Mouse (Mus musculus): ENCODE measurements around the gene Lrp5. TPM values are rescaled to one million over a fixed set of nuclear protein-coding genes. Genes with fewer than 3 reads are reported as not detected.

Lrp5 gene
- polyA plus RNA-seq, 1 experiment from 2014 or later: 5.2 TPM

DNA sequence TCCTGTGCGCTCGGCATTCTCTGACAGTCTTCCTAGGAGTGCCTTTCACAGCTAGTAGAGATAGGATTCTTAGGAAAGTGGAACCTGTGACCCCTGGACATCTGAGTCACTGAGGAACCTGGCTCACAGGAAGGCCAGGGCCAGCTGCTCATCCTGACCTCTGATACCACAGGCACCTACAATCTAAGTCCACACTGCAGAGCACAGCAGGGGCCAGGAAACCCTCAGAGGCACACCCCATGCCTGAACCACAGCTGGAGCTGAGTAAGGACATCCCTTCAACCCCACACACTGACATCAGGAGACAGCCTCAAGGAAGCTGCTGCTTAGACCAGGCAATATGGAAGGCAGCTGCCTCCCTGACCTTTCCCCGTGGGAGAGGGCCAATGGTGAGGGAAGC, 40.6 kb downstream of the Lrp5 start:
- no peaks in the 10 kb centered on the region for H3K9me3 ChIP-seq
- WGBS: 69% methylated on average over 3 of the region's 3 CpGs
- peaks cover 55% of the 10 kb centered on the region for H3K36me3 ChIP-seq
- H3K4me3 ChIP-seq: no peak overlapping the region
- H3K27me3 ChIP-seq (ENCODE audit: insufficient read depth, poor library complexity, severe bottlenecking): no peaks in the 10 kb centered on the region
- DNase-seq (ENCODE audit: low spot score): no peak
- peaks cover 59% of the 10 kb centered on the region for H3K4me1 ChIP-seq
- H3K27ac ChIP-seq: no peak overlapping the region; the same call in 1 of the 2 replicates

DNA sequence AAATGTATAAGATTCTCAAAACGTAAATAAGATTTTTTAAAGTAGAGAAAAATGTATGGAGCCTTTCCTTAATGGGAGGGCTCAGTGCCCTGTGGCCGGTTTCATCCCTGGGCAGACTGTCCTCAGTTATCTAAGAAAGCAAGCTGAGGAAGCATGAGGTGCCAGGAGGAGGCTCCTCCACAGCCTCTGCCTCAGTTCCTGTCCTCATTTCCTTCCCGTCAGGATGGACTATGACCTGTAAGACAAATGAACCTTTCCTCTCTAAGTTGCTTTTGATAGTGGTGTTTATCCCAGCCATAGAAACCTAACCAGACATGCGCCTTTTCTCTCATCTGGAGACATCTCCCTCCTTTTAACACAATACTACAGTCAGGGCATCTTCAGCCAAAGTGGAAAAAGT, 41.0 kb downstream of the Lrp5 start:
- no peaks in the 10 kb centered on the region for H3K27me3 ChIP-seq (ENCODE audit: insufficient read depth, poor library complexity, severe bottlenecking)
- H3K4me3 ChIP-seq: no peak overlapping the region
- H3K27ac ChIP-seq: no peak overlapping the region
- 73% methylated on average over 4 of the region's 4 CpGs for WGBS
- H3K9me3 ChIP-seq: no peaks in the 10 kb centered on the region
- H3K4me1 ChIP-seq: peaks cover 63% of the 10 kb centered on the region
- no peak for DNase-seq (ENCODE audit: low spot score)
- peaks cover 50% of the 10 kb centered on the region for H3K36me3 ChIP-seq

DNA sequence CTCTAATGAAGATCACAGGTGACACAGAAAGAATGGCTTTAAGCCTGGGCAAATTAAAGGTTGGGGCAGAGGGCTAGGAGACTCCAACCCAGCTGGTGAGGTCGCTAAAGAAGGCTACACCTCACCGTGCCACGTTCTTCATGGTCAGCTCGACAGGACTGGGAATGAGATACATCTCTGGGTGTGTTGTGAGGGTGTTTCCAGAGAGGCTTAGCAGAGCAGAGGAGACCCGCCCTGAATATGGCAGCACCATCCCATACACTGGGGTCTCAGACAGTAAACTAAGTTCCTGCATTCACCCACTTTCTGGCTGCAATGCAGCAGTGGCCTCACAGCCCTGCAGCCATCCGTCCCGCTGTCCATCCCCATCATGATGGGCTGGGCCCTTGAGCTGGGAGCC, 46.8 kb downstream of the Lrp5 start:
- peaks cover 20% of the 10 kb centered on the region for H3K36me3 ChIP-seq
- H3K27me3 ChIP-seq (ENCODE audit: insufficient read depth, poor library complexity, severe bottlenecking): no peaks in the 10 kb centered on the region
- no peaks in the 10 kb centered on the region for H3K9me3 ChIP-seq
- no peak for DNase-seq (ENCODE audit: low spot score)
- H3K27ac ChIP-seq: peak overlapping the region; percentile 26
- H3K4me3 ChIP-seq: no peak overlapping the region
- WGBS: 87% methylated on average over 7 of the region's 7 CpGs
- H3K4me1 ChIP-seq: peaks cover 82% of the 10 kb centered on the region

DNA sequence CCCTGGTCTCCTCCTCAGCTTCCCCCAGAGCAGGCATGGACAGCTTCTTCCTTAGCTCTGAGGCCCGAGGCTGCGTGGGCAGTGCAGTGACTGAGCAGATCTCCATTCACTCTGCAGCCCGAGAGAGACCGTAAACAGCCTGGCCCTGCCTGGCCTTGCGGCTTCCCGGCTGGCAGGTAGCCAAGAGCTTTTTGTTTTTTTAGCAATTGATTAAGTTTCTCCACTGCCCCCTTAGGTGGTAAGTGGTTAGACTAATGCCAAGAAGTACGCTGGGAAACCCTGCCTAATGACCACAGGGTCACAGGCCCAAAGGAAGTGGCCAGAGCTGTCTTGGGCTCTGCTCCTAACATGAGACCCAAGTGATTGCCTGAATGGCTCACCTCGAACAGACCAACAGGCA, 47.7 kb downstream of the Lrp5 start:
- WGBS: 50% methylated on average over 8 of the region's 8 CpGs
- Histone ChIP-seq H3K27ac (peak overlapping the region; percentile 23; the same call in 1 of the 2 replicates), H3K9me3 (no peaks in the 10 kb centered on the region), H3K27me3 (ENCODE audit: insufficient read depth, poor library complexity, severe bottlenecking) (no peaks in the 10 kb centered on the region), H3K36me3 (peaks cover 12% of the 10 kb centered on the region), H3K4me3 (no peak overlapping the region), H3K4me1 (peaks cover 76% of the 10 kb centered on the region)
- DNase-seq (ENCODE audit: low spot score): no peak

DNA sequence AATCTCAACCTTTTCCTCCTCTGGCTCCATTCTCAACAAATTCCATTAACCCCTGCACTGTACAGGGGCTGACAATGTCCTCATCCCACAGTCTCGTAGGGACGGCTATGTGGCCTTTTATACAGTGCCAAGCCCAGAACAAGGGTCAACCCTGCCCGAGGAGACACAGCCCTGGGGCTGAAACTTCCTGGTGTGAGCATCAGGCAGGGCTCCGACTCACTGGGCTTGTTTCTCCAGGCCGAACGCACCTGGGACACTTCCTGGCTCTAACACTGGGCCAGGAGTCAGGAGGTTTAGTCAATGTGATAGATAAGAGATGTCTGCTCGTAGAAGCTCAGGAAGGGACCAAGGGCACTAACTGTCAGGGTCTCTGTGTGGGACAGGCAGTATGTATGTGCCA, 54.3 kb downstream of the Lrp5 start:
- H3K9me3 ChIP-seq: no peaks in the 10 kb centered on the region
- 72% methylated on average over 7 of the region's 7 CpGs for WGBS
- no peak overlapping the region for H3K27ac ChIP-seq
- peaks cover 37% of the 10 kb centered on the region for H3K4me1 ChIP-seq
- no peak overlapping the region for H3K4me3 ChIP-seq
- peaks cover 53% of the 10 kb centered on the region for H3K36me3 ChIP-seq
- DNase-seq (ENCODE audit: low spot score): no peak
- no peaks in the 10 kb centered on the region for H3K27me3 ChIP-seq (ENCODE audit: insufficient read depth, poor library complexity, severe bottlenecking)

DNA sequence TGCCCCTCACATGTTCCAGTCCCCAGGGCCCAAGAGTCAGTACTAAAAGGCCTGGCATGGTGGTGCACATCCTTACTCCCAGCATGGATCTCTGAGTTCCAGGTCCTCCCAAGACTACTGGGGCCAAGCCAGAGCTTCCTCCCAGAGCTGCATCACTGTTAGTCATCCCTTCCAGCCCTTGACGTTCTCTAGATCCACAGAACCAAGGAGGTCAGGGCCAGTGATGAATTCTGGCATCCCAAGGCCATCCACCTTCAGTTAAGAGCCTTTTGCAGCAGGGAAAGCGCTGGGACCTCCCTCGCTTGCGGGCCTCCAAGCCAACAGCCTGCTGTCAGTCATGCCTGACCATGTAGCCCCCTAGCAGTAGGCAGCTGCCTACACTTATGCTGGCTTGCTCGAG, 54.9 kb downstream of the Lrp5 start:
- Histone ChIP-seq H3K4me1 (peaks cover 31% of the 10 kb centered on the region; the same call in 1 of the 2 replicates), H3K27ac (no peak overlapping the region), H3K36me3 (peaks cover 58% of the 10 kb centered on the region), H3K27me3 (ENCODE audit: insufficient read depth, poor library complexity, severe bottlenecking) (no peaks in the 10 kb centered on the region), H3K9me3 (no peaks in the 10 kb centered on the region), H3K4me3 (no peak overlapping the region)
- no peak for DNase-seq (ENCODE audit: low spot score)
- 80% methylated on average over 5 of the region's 5 CpGs for WGBS

DNA sequence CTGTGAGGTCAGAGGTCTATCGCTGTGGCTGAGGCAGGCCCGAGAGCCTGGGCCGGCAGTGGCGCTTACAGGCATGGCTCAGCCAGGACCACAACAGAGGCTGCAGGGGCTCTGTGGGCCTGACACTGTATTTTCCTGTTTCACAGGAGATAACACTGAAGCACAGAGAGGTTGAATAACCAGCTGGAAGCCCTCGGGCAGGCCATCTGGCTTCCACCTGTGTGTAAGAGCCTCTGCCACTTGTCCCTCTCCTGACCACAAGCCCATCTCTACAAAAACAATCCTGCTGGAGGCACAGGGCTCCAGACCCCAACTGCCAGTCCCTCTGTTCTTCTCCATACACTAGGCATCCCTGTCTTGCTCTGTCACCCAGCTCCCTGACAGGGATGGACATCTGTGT, 55.9 kb downstream of the Lrp5 start:
- Histone ChIP-seq H3K4me1 (peaks cover 25% of the 10 kb centered on the region; the same call in 1 of the 2 replicates), H3K4me3 (no peak overlapping the region), H3K9me3 (no peaks in the 10 kb centered on the region), H3K36me3 (peaks cover 64% of the 10 kb centered on the region), H3K27me3 (ENCODE audit: insufficient read depth, poor library complexity, severe bottlenecking) (no peaks in the 10 kb centered on the region), H3K27ac (no peak overlapping the region)
- no peak for DNase-seq (ENCODE audit: low spot score)
- 74% methylated on average over 5 of the region's 5 CpGs for WGBS

DNA sequence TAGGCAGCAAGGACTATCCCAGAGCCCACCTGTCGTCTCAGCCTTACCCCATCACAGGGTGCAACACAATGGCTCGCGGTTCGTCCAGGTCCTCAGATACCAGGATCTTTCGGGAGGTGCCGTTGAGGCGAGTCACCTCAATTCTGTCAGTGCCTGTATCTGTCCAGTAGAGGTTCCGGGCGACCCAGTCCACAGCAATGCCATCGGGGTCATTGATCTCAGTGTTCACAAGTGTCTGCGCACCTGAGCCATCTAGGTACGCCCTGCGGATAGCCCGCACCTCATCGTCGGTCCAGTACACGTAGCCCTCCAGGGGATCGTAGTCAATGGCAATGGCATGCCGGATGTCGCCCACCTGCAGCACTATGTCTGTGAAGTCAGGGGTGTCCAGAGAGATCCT, 56.3 kb downstream of the Lrp5 start:
- Histone ChIP-seq H3K4me3 (no peak overlapping the region), H3K4me1 (peaks cover 20% of the 10 kb centered on the region; the same call in 1 of the 2 replicates), H3K27ac (no peak overlapping the region), H3K9me3 (no peaks in the 10 kb centered on the region), H3K36me3 (peaks cover 64% of the 10 kb centered on the region), H3K27me3 (ENCODE audit: insufficient read depth, poor library complexity, severe bottlenecking) (no peaks in the 10 kb centered on the region)
- 94% methylated on average over 20 of the region's 20 CpGs for WGBS
- no peak for DNase-seq (ENCODE audit: low spot score)

DNA sequence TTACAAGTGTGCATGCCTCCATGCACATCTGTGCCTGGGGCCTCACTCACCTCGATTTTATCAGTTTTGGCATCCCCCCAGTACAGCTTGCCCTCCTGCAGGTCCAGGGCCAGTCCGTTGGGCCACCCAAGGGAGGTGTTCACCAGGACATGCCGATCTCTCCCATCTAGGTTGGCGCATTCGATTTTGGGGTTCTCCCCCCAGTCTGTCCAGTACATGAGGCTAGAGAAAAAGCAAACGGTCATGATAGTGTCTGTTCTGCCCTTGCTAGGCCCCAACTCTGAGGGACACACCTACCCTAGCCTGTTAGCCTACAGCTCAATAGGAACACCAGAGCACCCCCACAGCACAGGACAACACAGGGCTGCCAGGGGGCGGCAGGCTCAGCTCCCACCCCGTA, 58.1 kb downstream of the Lrp5 start:
- Histone ChIP-seq H3K9me3 (no peaks in the 10 kb centered on the region), H3K4me3 (no peak overlapping the region), H3K27me3 (ENCODE audit: insufficient read depth, poor library complexity, severe bottlenecking) (no peaks in the 10 kb centered on the region), H3K4me1 (peaks cover 16% of the 10 kb centered on the region; the same call in 1 of the 2 replicates), H3K27ac (no peak overlapping the region), H3K36me3 (peaks cover 69% of the 10 kb centered on the region)
- whole genome bisulfite sequencing: 87% methylated on average over 8 of the region's 8 CpGs
- no peak for DNase-seq (ENCODE audit: low spot score)

DNA sequence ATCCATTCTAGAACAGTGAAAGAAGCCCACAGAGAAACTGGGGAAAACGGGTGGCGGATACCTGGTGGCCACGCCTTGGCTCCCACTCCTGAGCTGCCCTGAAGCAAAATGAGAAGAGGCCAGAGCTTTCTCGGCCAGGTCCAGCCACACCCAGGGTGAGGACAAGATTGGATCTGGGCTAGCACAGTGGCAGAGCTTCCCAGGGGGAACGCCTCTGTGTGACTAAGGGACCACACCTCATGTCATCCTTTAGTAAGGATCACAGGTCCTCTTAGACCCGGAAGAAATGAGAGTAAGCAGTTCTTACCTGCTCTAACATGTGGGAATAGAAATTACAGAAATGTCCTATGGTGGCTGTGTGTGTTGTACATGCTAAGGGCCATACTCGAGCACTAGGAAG, 61.3 kb downstream of the Lrp5 start:
- DNase-seq (ENCODE audit: low spot score): no peak
- H3K9me3 ChIP-seq: peaks cover under 1% of the 10 kb centered on the region; the same call in 1 of the 2 replicates
- H3K4me1 ChIP-seq: no peaks in the 10 kb centered on the region
- 84% methylated on average over 7 of the region's 7 CpGs for WGBS
- no peak overlapping the region for H3K4me3 ChIP-seq
- H3K27me3 ChIP-seq (ENCODE audit: insufficient read depth, poor library complexity, severe bottlenecking): no peaks in the 10 kb centered on the region
- H3K27ac ChIP-seq: no peak overlapping the region
- H3K36me3 ChIP-seq: peaks cover 83% of the 10 kb centered on the region

DNA sequence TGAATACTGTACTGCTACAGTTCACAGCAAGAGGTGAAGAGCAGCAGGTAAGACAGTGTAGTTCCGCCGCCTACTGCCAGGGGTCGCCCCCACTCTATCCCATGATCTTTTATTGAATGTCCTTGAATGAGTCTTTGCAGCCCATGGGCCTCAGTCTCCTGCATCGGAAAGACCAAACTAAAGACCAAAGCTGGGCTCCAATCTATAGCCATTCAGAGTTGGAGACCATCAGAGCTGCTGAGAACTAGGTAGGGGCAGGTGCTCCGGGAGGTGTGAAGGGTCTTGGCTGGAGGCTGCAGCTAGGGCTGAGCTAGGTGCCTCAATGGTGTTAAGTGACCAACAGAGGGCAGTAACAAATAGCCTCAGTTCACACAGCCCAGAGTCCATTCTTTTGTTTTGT, 62.5 kb downstream of the Lrp5 start:
- Histone ChIP-seq H3K27me3 (ENCODE audit: insufficient read depth, poor library complexity, severe bottlenecking) (no peaks in the 10 kb centered on the region), H3K4me1 (no peaks in the 10 kb centered on the region), H3K9me3 (peaks cover 6% of the 10 kb centered on the region; the same call in 1 of the 2 replicates), H3K4me3 (no peak overlapping the region), H3K27ac (no peak overlapping the region), H3K36me3 (peaks cover 83% of the 10 kb centered on the region)
- 65% methylated on average over 5 of the region's 5 CpGs for WGBS
- DNase-seq (ENCODE audit: low spot score): no peak

DNA sequence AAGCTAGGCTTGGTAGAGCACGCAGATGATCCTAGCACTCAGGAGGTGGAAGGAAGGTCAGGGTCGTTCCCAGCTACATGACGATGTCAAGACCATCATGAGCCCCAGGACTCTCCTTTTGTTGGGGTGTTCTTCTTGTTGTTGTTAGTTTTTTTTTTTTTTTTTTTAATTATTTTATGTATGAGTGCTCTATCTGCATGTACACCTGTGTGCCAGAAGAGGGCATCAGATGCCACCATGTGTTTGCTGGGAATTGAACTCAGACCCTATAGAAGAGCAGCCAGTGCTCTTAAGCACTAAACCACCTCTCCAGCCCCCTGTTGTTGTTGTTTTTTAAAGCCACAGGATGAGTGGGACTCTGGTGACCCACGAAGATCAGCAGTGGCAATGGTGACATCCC, 63.1 kb downstream of the Lrp5 start:
- no peak for DNase-seq (ENCODE audit: low spot score)
- 92% methylated on average over 4 of the region's 4 CpGs for WGBS
- Histone ChIP-seq H3K9me3 (peaks cover 6% of the 10 kb centered on the region; the same call in 1 of the 2 replicates), H3K4me1 (no peaks in the 10 kb centered on the region), H3K4me3 (no peak overlapping the region), H3K36me3 (peaks cover 83% of the 10 kb centered on the region), H3K27me3 (ENCODE audit: insufficient read depth, poor library complexity, severe bottlenecking) (no peaks in the 10 kb centered on the region), H3K27ac (no peak overlapping the region)

DNA sequence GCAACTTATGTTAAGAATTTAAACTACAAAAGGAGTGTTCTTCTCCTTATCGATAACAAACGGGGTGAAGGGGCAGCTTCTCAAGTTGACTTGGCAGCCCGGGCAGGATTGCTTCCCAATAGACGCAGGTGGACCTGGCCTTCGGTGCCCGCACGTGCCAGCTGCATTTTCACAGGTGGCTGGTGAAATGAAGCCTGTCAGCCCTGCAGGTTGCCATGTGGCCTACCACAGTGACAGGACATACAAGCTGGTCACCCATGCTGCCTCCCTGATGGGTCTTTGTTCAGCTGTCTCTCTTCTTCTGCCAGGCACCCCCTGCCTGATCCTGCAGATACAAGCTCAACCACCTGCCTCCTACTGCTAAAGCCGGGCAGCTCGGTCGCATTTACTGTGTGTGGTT, 65.5 kb downstream of the Lrp5 start:
- no peaks in the 10 kb centered on the region for H3K27me3 ChIP-seq (ENCODE audit: insufficient read depth, poor library complexity, severe bottlenecking)
- H3K27ac ChIP-seq: no peak overlapping the region
- WGBS: 89% methylated on average over 10 of the region's 10 CpGs
- peaks cover 6% of the 10 kb centered on the region; the same call in 1 of the 2 replicates for H3K9me3 ChIP-seq
- DNase-seq (ENCODE audit: low spot score): no peak
- peaks cover 74% of the 10 kb centered on the region for H3K36me3 ChIP-seq
- no peak overlapping the region for H3K4me3 ChIP-seq
- H3K4me1 ChIP-seq: no peaks in the 10 kb centered on the region

DNA sequence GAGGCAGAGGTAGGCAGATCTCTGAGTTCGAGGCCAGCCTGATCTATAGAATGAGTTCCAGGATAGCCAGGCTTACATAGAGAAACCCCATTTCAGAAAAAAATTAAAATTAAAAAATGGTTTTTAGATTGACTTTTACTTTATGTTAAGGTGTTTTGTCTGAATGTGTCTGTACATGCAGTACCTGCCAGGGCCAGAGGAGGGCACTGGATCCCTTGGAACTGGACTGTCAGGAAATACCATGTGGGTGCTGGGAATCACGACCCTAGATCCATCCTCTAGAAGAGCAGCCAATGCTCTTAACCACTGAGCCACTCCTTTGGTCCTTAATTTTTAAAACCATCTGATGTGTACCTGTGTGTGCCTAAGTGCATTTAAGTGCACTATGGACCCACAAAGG, 67.0 kb downstream of the Lrp5 start:
- peaks cover 85% of the 10 kb centered on the region for H3K36me3 ChIP-seq
- WGBS: 84% methylated on average over 2 of the region's 2 CpGs
- no peak overlapping the region for H3K4me3 ChIP-seq
- H3K27ac ChIP-seq: no peak overlapping the region
- peaks cover 6% of the 10 kb centered on the region; the same call in 1 of the 2 replicates for H3K9me3 ChIP-seq
- H3K4me1 ChIP-seq: no peaks in the 10 kb centered on the region
- H3K27me3 ChIP-seq (ENCODE audit: insufficient read depth, poor library complexity, severe bottlenecking): no peaks in the 10 kb centered on the region
- DNase-seq (ENCODE audit: low spot score): no peak

Data from heart, embryonic 10.5 days (tissue).